Mouse (Mus musculus) heart, postnatal 0 days (tissue): ENCODE data around the gene Aldh3b1. TPM values are rescaled to one million over a fixed set of nuclear protein-coding genes. Genes with fewer than 3 reads are reported as not detected.
A peak's percentile ranks its signal among the peaks of the same experiment; 100 is the strongest.
"Not testable (repeated sequence)": the region's sequence is repeated elsewhere in the genome, so short reads cannot be mapped to it uniquely, and the experiment has no call there.

Experiments used
- ATAC-seq: fragments of 200-750 bp; cut with Nextera tagmentation; 2 replicates; pipeline ENCODE4 v1.8.0; 2017; ENCODE audit warnings: low read depth, moderate number of reproducible peaks, moderate library complexity; ENCODE audit not compliant: insufficient read depth
- DNase-seq: peaks from one replicate; pipeline ENCODE4 v3.0.0-alpha.2; 2016; ENCODE audit warnings: low spot score
- H3K27ac ChIP-seq: fragments of 300-500 bp; sonication (generic); 2 replicates; pipeline ENCODE4 v1.5.1; 2014; ENCODE audit warnings: low read depth, mild to moderate bottlenecking
- H3K27me3 ChIP-seq: fragments of 300-500 bp; sonication (generic); 2 replicates; pipeline ENCODE4 v1.6.1; 2014; ENCODE audit warnings: low read length, mixed read lengths; ENCODE audit not compliant: control insufficient read depth, insufficient read depth
- H3K36me3 ChIP-seq: fragments of 300-500 bp; sonication (generic); replicated peaks from 2 replicates; pipeline ENCODE4 v1.6.1; 2014; ENCODE audit warnings: low read length, mixed read lengths; ENCODE audit not compliant: control insufficient read depth, insufficient read depth
- H3K4me1 ChIP-seq: fragments of 300-500 bp; sonication (generic); 2 replicates; pipeline ENCODE4 v1.6.1; 2014; ENCODE audit warnings: antibody characterized with exemption; ENCODE audit not compliant: control insufficient read depth, insufficient read depth
- H3K4me2 ChIP-seq: fragments of 300-500 bp; sonication (generic); 2 replicates; pipeline ENCODE4 v1.6.1; 2014; ENCODE audit warnings: low read depth, mild to moderate bottlenecking, low read length, moderate library complexity
- H3K4me3 ChIP-seq: fragments of 300-500 bp; sonication (generic); 2 replicates; pipeline ENCODE4 v1.5.1; 2014; ENCODE audit warnings: low read depth, low read length
- H3K9ac ChIP-seq: fragments of 300-500 bp; sonication (generic); replicated peaks from 2 replicates; pipeline ENCODE4 v1.6.1; 2014; ENCODE audit warnings: low read depth, low read length, mixed read lengths
- H3K9me3 ChIP-seq: fragments of 300-500 bp; sonication (generic); replicated peaks from 2 replicates; pipeline ENCODE4 v1.6.1; 2016; ENCODE audit warnings: low read length; ENCODE audit not compliant: control insufficient read depth
- CTCF ChIP-seq: IDR thresholded peaks from 2 replicates; pipeline ENCODE4 v1.5.1; 2016; ENCODE audit warnings: antibody characterized with exemption, control low read depth, low read depth
- EP300 ChIP-seq: IDR thresholded peaks from 2 replicates; pipeline ENCODE4 v1.6.1; 2016; ENCODE audit warnings: antibody characterized with exemption, low read depth
- WGBS: fragments of 180-500 bp; shearing (Covaris S2); extraction: QIAGEN DNeasy Blood & Tissue Kit; methylation state at CpG from one replicate; pipeline ENCODE4 v1.1.7; 2014; 5-methylcytosine and 5-hydroxymethylcytosine counted together
- polyA plus RNA-seq: library from polyadenylated mRNA; unstranded; fragments of >200 nt; fragmentation: Nextera tagmentation; extraction: Ambion mirVana; gene quantifications from 2 replicates; pipeline ENCODE4 v1.2.1, GENCODE M21; 2015
- total RNA-seq: library from RNA; depleted of rRNA; stranded (reverse); fragments of >200 nt; gene quantifications from 2 replicates; pipeline ENCODE4 v1.2.3, GENCODE M21; 2014; ENCODE audit warnings: low replicate concordance; rRNA removed

Gene Aldh3b1
- total RNA-seq = 1.9 and 2.1 TPM in 2 replicates
- polyA plus RNA-seq = 3.1 and 3.2 TPM in 2 replicates

GRCm38 (mm10) chr19:3929211-3929941, at the start of gene Aldh3b1:
Gene Aldh3b1 (minus strand): TSS chr19:3929808.
- H3K27ac ChIP-seq = peak within 1 kb of the TSS; percentile 76
- H3K9ac ChIP-seq = no peak within 1 kb of the TSS
- no peaks in the 10 kb centered on the region for H3K9me3 ChIP-seq
- peak; percentile 89 for DNase-seq
- ATAC-seq = peak; percentile 81
- peaks cover 19% of the 10 kb centered on the region; the same call in 1 of the 2 replicates for H3K4me1 ChIP-seq
- TF ChIP-seq EP300 = peak; percentile 61
- 0 out of 2 replicates have a peak, but pooled peaks have one; percentile 1 for TF ChIP-seq CTCF
- H3K36me3 ChIP-seq = no peaks in the 10 kb centered on the region
- 30% methylated on average over 12 of the region's 12 CpGs for WGBS
- H3K4me2 ChIP-seq = peak within 1 kb of the TSS; percentile 27
- no peaks in the 10 kb centered on the region; the same call in 1 of the 2 replicates for H3K27me3 ChIP-seq
- H3K4me3 ChIP-seq = no peak within 1 kb of the TSS

- H3K9ac ChIP-seq = no peak overlapping the region
- ATAC-seq = no peak
- WGBS = 67% methylated on average over 2 of the region's 2 CpGs
These were observed 46.3 kb upstream of the Aldh3b1 start for GRCm38 (mm10) chr19:3975866-3976265.

GRCm38 (mm10) chr19:3974608-3975007, 45.0 kb upstream of the Aldh3b1 start:
- not testable (repeated sequence) for H3K27ac ChIP-seq, H3K4me3 ChIP-seq, H3K4me1 ChIP-seq, H3K36me3 ChIP-seq, H3K9ac ChIP-seq, ATAC-seq, H3K27me3 ChIP-seq, DNase-seq, H3K4me2 ChIP-seq, H3K9me3 ChIP-seq
- 63% methylated on average over 6 of the region's 6 CpGs for WGBS

More at GRCm38 (mm10) chr19:3975866-3976265, 46.3 kb upstream of the Aldh3b1 start:
- DNase-seq = no peak
- H3K4me2 ChIP-seq = no peak overlapping the region
- H3K27ac ChIP-seq = no peak overlapping the region
- TF ChIP-seq CTCF (no peak), EP300 (no peak)
- no peaks in the 10 kb centered on the region for H3K9me3 ChIP-seq
- no peaks in the 10 kb centered on the region for H3K36me3 ChIP-seq
- no peak overlapping the region for H3K4me3 ChIP-seq
- H3K27me3 ChIP-seq = no peaks in the 10 kb centered on the region
- 0 out of 2 replicates have a peak, but pooled peaks cover 2% of the 10 kb centered on the region for H3K4me1 ChIP-seq

- ATAC-seq = no peak
- Histone ChIP-seq H3K27ac (no peak within 1 kb of the TSS), H3K9me3 (no peaks in the 10 kb centered on the region), H3K36me3 (no peaks in the 10 kb centered on the region), H3K4me2 (no peak within 1 kb of the TSS), H3K27me3 (no peaks in the 10 kb centered on the region), H3K9ac (no peak within 1 kb of the TSS), H3K4me1 (no peaks in the 10 kb centered on the region), H3K4me3 (no peak within 1 kb of the TSS)
- no peak for DNase-seq
- TF ChIP-seq CTCF (no peak), EP300 (no peak)
- 51% methylated on average over 7 of the region's 9 CpGs for WGBS
These were observed 42.6 kb upstream of the Aldh3b1 start, which contains the start of gene Aldh3b2 for GRCm38 (mm10) chr19:3972229-3972628. Gene Aldh3b2 (plus strand): TSS chr19:3972328.

- ATAC-seq (no peak), DNase-seq (no peak)
- TF ChIP-seq EP300 (no peak), CTCF (no peak)
- Histone ChIP-seq H3K27me3 (no peaks in the 10 kb centered on the region), H3K4me2 (no peak overlapping the region), H3K9me3 (no peaks in the 10 kb centered on the region), H3K4me3 (no peak overlapping the region), H3K36me3 (no peaks in the 10 kb centered on the region), H3K27ac (no peak overlapping the region), H3K9ac (no peak overlapping the region), H3K4me1 (no peaks in the 10 kb centered on the region)
- WGBS = 41% methylated on average over 3 of the region's 3 CpGs
These were observed 37.6 kb upstream of the Aldh3b1 start for GRCm38 (mm10) chr19:3967258-3967657.
